Mouse (Mus musculus): ENCODE data around the gene Secisbp2l. TPM values are rescaled to one million over a fixed set of nuclear protein-coding genes. Genes with fewer than 3 reads are reported as not detected.

Gene Secisbp2l
- polyA plus RNA-seq, 1 experiment from 2014 or later: 18.5 TPM

DNA sequence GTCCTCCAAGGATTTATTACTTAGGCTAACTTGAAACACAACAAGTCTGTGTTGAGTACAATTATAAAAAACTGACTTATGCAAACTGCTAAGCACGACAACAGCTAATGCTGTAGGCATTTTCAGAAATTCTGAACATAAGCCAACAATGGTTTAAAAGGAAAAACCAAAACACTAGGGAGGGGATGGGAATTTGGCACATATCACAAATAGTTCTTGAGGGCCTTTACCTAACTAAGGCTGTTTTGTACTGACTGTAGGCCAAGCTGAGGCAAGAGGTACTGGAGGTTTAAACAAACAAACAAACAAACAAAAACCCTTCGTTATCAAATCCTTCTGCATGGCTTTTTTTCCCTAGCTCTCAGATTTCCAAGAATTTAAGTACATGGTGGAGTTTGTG lies 1.7 kb downstream of the Secisbp2l start:
- peak overlapping the region; percentile 84; the same call in 1 of the 2 replicates for H3K4me3 ChIP-seq
- H3K4me1 ChIP-seq (replicated peaks): peaks cover 25% of the 10 kb centered on the region
- H3K27ac ChIP-seq: no peak overlapping the region
- no peaks in the 10 kb centered on the region for H3K36me3 ChIP-seq
- H3K9me3 ChIP-seq: no peaks in the 10 kb centered on the region
- no peaks in the 10 kb centered on the region for H3K27me3 ChIP-seq (ENCODE audit: insufficient read depth, poor library complexity, severe bottlenecking)
- DNase-seq (ENCODE audit: low spot score): no peak
- 86% methylated on average over 2 of the region's 2 CpGs for WGBS

DNA sequence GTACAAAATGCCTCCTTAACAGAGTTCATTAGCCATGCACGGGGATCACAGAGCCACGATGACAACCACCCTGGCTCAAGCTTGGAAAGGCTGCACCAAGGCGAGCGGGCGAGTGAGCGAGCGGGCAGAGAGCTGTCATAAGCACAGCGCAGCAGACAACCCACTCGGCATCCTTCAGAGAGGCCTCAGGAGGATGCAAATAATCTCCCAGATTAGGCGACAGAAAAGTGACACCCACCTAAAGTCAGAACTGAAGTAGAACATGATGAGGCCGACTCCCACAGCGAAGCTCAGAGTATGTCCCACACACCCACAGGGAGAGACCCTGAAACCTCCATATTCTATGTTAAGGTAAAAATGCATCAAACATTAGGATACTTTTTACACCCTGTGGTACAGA lies 4.3 kb downstream of the Secisbp2l start:
- WGBS: 90% methylated on average over 12 of the region's 12 CpGs

GRCm38 (mm10) chr2:125777018-125777417 lies 5.7 kb downstream of the Secisbp2l start:
- DNase-seq (ENCODE audit: low spot score): no peak
- Histone ChIP-seq H3K9me3 (no peaks in the 10 kb centered on the region), H3K36me3 (peaks cover 33% of the 10 kb centered on the region), H3K27me3 (ENCODE audit: insufficient read depth, poor library complexity, severe bottlenecking) (no peaks in the 10 kb centered on the region), H3K4me3 (no peak overlapping the region), H3K27ac (no peak overlapping the region), H3K4me1 (replicated peaks) (peaks cover 18% of the 10 kb centered on the region)
- 97% methylated on average over 3 of the region's 3 CpGs for WGBS

More for the DNA sequence above, 4.3 kb downstream of the Secisbp2l start:
- DNase-seq (ENCODE audit: low spot score): no peak
- peaks cover 21% of the 10 kb centered on the region for H3K36me3 ChIP-seq
- peaks cover 25% of the 10 kb centered on the region for H3K4me1 ChIP-seq (replicated peaks)
- no peaks in the 10 kb centered on the region for H3K27me3 ChIP-seq (ENCODE audit: insufficient read depth, poor library complexity, severe bottlenecking)
- no peak overlapping the region for H3K4me3 ChIP-seq
- H3K27ac ChIP-seq: no peak overlapping the region
- no peaks in the 10 kb centered on the region for H3K9me3 ChIP-seq

DNA sequence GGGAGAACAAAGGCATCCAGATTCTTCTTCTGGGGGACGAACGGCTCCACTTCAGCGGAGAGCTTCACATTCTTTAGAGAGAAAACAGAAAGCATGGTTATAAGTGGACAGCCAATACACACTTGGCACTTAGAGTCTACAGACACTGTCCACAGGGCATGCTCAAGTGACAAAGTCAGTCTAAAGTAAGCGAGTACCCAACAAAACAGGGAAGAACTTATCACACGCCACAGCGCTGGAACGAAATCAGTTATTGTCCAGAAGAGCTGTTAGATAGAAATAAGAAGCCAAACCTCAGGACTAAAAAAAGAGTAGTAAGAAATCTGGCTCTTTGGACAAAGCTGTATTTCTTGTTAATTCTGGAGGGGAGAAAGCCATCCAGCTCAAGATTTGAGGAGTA lies 7.0 kb downstream of the Secisbp2l start:
- Histone ChIP-seq H3K27me3 (ENCODE audit: insufficient read depth, poor library complexity, severe bottlenecking) (no peaks in the 10 kb centered on the region), H3K27ac (no peak overlapping the region), H3K4me1 (replicated peaks) (peaks cover 5% of the 10 kb centered on the region), H3K4me3 (no peak overlapping the region), H3K9me3 (no peaks in the 10 kb centered on the region), H3K36me3 (peaks cover 44% of the 10 kb centered on the region)
- WGBS: 90% methylated on average over 7 of the region's 7 CpGs
- no peak for DNase-seq (ENCODE audit: low spot score)

DNA sequence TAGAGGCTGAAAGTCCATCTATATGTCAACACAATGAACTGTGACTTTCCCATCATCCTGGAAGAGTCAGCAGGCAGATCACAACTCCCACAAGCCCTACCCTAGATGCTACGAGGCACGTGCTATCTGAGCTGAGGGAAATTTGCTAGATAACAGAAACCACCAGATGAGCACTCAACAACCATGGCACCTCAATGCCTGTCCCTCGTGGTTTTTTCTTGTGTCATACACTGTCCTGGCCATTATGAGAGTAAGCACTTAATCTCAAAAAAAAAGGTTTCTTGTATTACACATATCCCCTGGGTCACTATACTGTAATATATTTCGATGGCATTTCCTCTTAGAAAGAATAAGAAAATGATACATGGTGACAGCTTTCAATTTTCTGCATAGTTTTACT lies 7.8 kb downstream of the Secisbp2l start:
- Histone ChIP-seq H3K4me3 (no peak overlapping the region), H3K4me1 (replicated peaks) (no peaks in the 10 kb centered on the region), H3K27ac (no peak overlapping the region), H3K36me3 (peaks cover 52% of the 10 kb centered on the region), H3K9me3 (no peaks in the 10 kb centered on the region), H3K27me3 (ENCODE audit: insufficient read depth, poor library complexity, severe bottlenecking) (no peaks in the 10 kb centered on the region)
- no peak for DNase-seq (ENCODE audit: low spot score)
- 92% methylated on average over 4 of the region's 4 CpGs for WGBS

DNA sequence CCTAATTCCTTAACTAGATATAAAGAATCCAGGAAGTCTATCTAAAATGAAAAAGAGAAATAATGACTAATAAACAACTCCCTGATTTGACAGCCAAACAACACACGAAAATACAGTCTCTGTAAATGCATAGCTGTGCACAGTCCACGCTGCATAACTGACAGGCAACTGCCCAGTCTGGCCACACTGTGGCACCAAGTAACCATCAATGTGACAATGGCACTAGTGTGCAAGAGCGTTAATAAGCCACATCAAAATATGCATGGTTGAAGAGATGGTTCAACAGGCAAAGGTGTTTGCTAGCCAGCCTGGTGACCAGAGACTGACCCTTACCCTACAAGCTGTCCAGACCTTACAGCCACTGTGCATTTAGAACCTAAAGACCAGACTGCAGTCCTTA lies 17.6 kb downstream of the Secisbp2l start:
- Histone ChIP-seq H3K27me3 (ENCODE audit: insufficient read depth, poor library complexity, severe bottlenecking) (no peaks in the 10 kb centered on the region), H3K27ac (no peak overlapping the region), H3K4me1 (replicated peaks) (no peaks in the 10 kb centered on the region), H3K9me3 (no peaks in the 10 kb centered on the region), H3K4me3 (no peak overlapping the region), H3K36me3 (peaks cover 90% of the 10 kb centered on the region)
- WGBS: 86% methylated on average over 3 of the region's 3 CpGs
- no peak for DNase-seq (ENCODE audit: low spot score)

DNA sequence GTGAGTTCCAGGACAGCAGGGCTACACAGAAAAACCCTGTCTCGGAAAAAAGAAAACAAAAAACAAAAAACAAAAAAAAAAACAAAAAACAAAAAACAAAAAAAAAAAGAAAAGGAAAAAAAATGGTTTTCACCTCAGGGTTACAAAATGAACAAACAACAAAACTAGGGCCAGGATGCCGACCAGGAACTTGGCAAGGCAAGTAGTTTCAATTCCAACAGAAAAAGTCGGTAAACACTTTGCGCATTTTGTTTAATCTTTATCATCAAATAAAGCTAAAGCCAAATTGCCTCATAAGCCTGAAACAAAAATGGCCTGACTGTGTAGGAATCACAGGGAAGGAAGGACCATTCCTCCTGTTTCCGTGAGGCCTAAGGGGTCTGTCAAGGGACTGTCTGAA lies 18.1 kb downstream of the Secisbp2l start:
- H3K36me3 ChIP-seq: peaks cover 90% of the 10 kb centered on the region
- no peak overlapping the region for H3K4me3 ChIP-seq
- no peak for DNase-seq (ENCODE audit: low spot score)
- no peaks in the 10 kb centered on the region for H3K4me1 ChIP-seq (replicated peaks)
- 93% methylated on average over 5 of the region's 5 CpGs for WGBS
- H3K9me3 ChIP-seq: no peaks in the 10 kb centered on the region
- H3K27ac ChIP-seq: no peak overlapping the region
- no peaks in the 10 kb centered on the region for H3K27me3 ChIP-seq (ENCODE audit: insufficient read depth, poor library complexity, severe bottlenecking)

- DNase-seq (ENCODE audit: low spot score): no peak
- 94% methylated on average over 2 of the region's 2 CpGs for WGBS
- Histone ChIP-seq H3K36me3 (peaks cover 96% of the 10 kb centered on the region), H3K9me3 (no peaks in the 10 kb centered on the region), H3K4me3 (no peak overlapping the region), H3K27me3 (ENCODE audit: insufficient read depth, poor library complexity, severe bottlenecking) (no peaks in the 10 kb centered on the region), H3K27ac (no peak overlapping the region), H3K4me1 (replicated peaks) (no peaks in the 10 kb centered on the region)
These were observed 33.3 kb downstream of the Secisbp2l start for GRCm38 (mm10) chr2:125749330-125749729.

GRCm38 (mm10) chr2:125739338-125739737 lies 43.3 kb downstream of the Secisbp2l start:
- Histone ChIP-seq H3K36me3 (peaks cover 57% of the 10 kb centered on the region), H3K4me1 (replicated peaks) (no peaks in the 10 kb centered on the region), H3K4me3 (no peak overlapping the region), H3K9me3 (no peaks in the 10 kb centered on the region), H3K27ac (no peak overlapping the region), H3K27me3 (ENCODE audit: insufficient read depth, poor library complexity, severe bottlenecking) (no peaks in the 10 kb centered on the region)
- 84% methylated on average over 6 of the region's 6 CpGs for WGBS
- DNase-seq (ENCODE audit: low spot score): no peak

DNA sequence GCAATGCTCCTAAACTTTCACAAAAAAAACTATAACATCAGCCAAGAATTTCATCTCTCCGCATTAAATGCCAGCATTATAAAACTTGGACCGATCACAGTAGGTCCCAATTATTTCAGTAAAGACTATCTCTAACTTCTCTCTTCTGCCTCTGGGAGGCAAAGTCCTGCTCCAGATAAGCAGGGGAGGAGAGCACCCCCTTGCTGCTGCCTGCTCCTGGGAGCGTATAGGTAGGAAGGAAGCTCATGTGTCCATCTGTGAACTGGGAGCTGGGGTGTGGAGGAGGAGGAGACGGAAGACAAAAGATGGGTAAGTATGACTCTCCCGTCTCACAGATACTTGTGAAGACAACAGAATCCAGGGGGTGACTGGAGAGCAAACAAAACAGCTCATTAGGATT lies 44.0 kb downstream of the Secisbp2l start:
- Histone ChIP-seq H3K27ac (no peak overlapping the region), H3K9me3 (no peaks in the 10 kb centered on the region), H3K27me3 (ENCODE audit: insufficient read depth, poor library complexity, severe bottlenecking) (no peaks in the 10 kb centered on the region), H3K36me3 (peaks cover 51% of the 10 kb centered on the region), H3K4me1 (replicated peaks) (no peaks in the 10 kb centered on the region), H3K4me3 (no peak overlapping the region)
- DNase-seq (ENCODE audit: low spot score): no peak
- 74% methylated on average over 5 of the region's 5 CpGs for WGBS

DNA sequence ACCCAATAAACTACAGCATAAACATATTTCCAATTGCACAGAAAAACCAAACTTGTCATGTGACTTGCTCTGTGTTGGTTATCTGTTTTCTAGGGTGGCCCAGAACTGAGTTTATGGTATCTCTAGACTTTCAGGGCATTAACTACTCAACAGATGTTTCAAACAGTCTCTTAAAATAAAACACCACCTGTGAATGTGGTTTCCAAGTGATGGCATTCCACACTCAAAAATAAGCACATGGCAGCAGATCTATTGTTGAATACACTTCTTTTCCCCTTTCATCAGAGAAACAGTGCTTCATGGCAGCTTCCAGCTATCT lies 46.7 kb downstream of the Secisbp2l start:
- DNase-seq (ENCODE audit: low spot score): no peak

GRCm38 (mm10) chr2:125735333-125736024 lies 47.2 kb downstream of the Secisbp2l start:
- H3K27me3 ChIP-seq (ENCODE audit: insufficient read depth, poor library complexity, severe bottlenecking): peaks cover 19% of the 10 kb centered on the region
- H3K27ac ChIP-seq: no peak overlapping the region
- DNase-seq (ENCODE audit: low spot score): no peak
- WGBS: 76% methylated on average over 2 of the region's 2 CpGs
- no peaks in the 10 kb centered on the region for H3K9me3 ChIP-seq
- peaks cover 16% of the 10 kb centered on the region for H3K4me1 ChIP-seq (replicated peaks)
- no peak overlapping the region for H3K4me3 ChIP-seq
- H3K36me3 ChIP-seq: peaks cover 22% of the 10 kb centered on the region

More for the DNA sequence above, 46.7 kb downstream of the Secisbp2l start:
- Histone ChIP-seq H3K36me3 (peaks cover 26% of the 10 kb centered on the region), H3K4me1 (replicated peaks) (peaks cover 16% of the 10 kb centered on the region), H3K27ac (no peak overlapping the region), H3K4me3 (no peak overlapping the region), H3K27me3 (ENCODE audit: insufficient read depth, poor library complexity, severe bottlenecking) (peaks cover 14% of the 10 kb centered on the region), H3K9me3 (no peaks in the 10 kb centered on the region)

- Histone ChIP-seq H3K9me3 (no peaks in the 10 kb centered on the region), H3K36me3 (peaks cover 14% of the 10 kb centered on the region), H3K4me3 (no peak overlapping the region), H3K4me1 (replicated peaks) (peaks cover 16% of the 10 kb centered on the region), H3K27ac (no peak overlapping the region), H3K27me3 (ENCODE audit: insufficient read depth, poor library complexity, severe bottlenecking) (peaks cover 24% of the 10 kb centered on the region)
- DNase-seq (ENCODE audit: low spot score): no peak
These were observed 47.9 kb downstream of the Secisbp2l start for GRCm38 (mm10) chr2:125734741-125735140.
